Mouse (Mus musculus) kidney, postnatal 0 days (tissue): Measurements from ENCODE around the gene H3f3b. TPM values are rescaled to one million over a fixed set of nuclear protein-coding genes. Genes with fewer than 3 reads are reported as not detected.
A peak's percentile ranks its signal among the peaks of the same experiment; 100 is the strongest.

Experiments used
- ATAC-seq: fragments of 200-750 bp; cut with Nextera tagmentation; replicated peaks from 2 replicates; pipeline ENCODE4 v1.8.0; 2017; ENCODE audit warnings: low read depth, moderate number of reproducible peaks, moderate TSS enrichment, moderate library complexity; ENCODE audit not compliant: low FRiP score
- DNase-seq: peaks from one replicate; pipeline ENCODE4 v3.0.0-alpha.2; 2016; ENCODE audit warnings: low spot score
- H3K27ac ChIP-seq: fragments of 300-500 bp; sonication (generic); 2 replicates; pipeline ENCODE4 v1.5.1; 2014; ENCODE audit warnings: mild to moderate bottlenecking
- H3K27me3 ChIP-seq: fragments of 300-500 bp; sonication (generic); 2 replicates; pipeline ENCODE4 v1.6.1; 2014; ENCODE audit warnings: low read length, mixed read lengths; ENCODE audit not compliant: insufficient read depth
- H3K36me3 ChIP-seq: fragments of 300-500 bp; sonication (generic); 2 replicates; pipeline ENCODE4 v1.6.1; 2014; ENCODE audit warnings: low read length, mixed read lengths; ENCODE audit not compliant: insufficient read depth
- H3K4me1 ChIP-seq: fragments of 300-500 bp; sonication (generic); replicated peaks from 2 replicates; pipeline ENCODE4 v1.6.1; 2014; ENCODE audit warnings: antibody characterized with exemption, low read length, mixed read lengths; ENCODE audit not compliant: insufficient read depth
- H3K4me2 ChIP-seq: fragments of 300-500 bp; sonication (generic); 2 replicates; pipeline ENCODE4 v1.6.1; 2014; ENCODE audit warnings: mild to moderate bottlenecking, low read length, moderate library complexity, mixed read lengths
- H3K4me3 ChIP-seq: fragments of 300-500 bp; sonication (generic); replicated peaks from 2 replicates; pipeline ENCODE4 v1.5.1; 2014; ENCODE audit warnings: low read depth, low read length
- H3K9ac ChIP-seq: fragments of 300-500 bp; sonication (generic); 2 replicates; pipeline ENCODE4 v1.6.1; 2014; ENCODE audit warnings: low read depth, low read length
- H3K9me3 ChIP-seq: fragments of 300-500 bp; sonication (generic); replicated peaks from 2 replicates; pipeline ENCODE4 v1.6.1; 2016; ENCODE audit warnings: low read length, inconsistent platforms, mixed read lengths
- CTCF ChIP-seq: IDR thresholded peaks from 2 replicates; pipeline ENCODE4 v1.5.1; 2016; ENCODE audit warnings: antibody characterized with exemption, low read depth, mild to moderate bottlenecking, moderate library complexity
- WGBS: fragments of 180-500 bp; shearing (Covaris S2); extraction: QIAGEN DNeasy Blood & Tissue Kit; methylation state at CpG from one replicate; pipeline ENCODE4 v1.1.7; 2014; 5-methylcytosine and 5-hydroxymethylcytosine counted together
- polyA plus RNA-seq: library from polyadenylated mRNA; unstranded; fragments of >200 nt; fragmentation: Nextera tagmentation; extraction: Ambion mirVana; gene quantifications from 2 replicates; pipeline ENCODE4 v1.2.1, GENCODE M21; 2015

The H3f3b gene
- polyA plus RNA-seq, 1 experiment from 2014 or later = 1,980 TPM

GRCm38 (mm10) chr11:116000607-116001006 is 27.2 kb downstream of the H3f3b start:
- TF ChIP-seq CTCF = no peak
- H3K27me3 ChIP-seq = no peaks in the 10 kb centered on the region; the same call in 1 of the 2 replicates
- no peaks in the 10 kb centered on the region for H3K36me3 ChIP-seq
- no peak overlapping the region for H3K27ac ChIP-seq
- ATAC-seq (peak; percentile 8; the same call in 1 of the 2 replicates), DNase-seq (no peak)
- H3K9me3 ChIP-seq = no peaks in the 10 kb centered on the region
- H3K9ac ChIP-seq = no peak overlapping the region
- WGBS = 44% methylated on average over 10 of the region's 10 CpGs
- no peak overlapping the region for H3K4me2 ChIP-seq
- no peak overlapping the region for H3K4me3 ChIP-seq
- H3K4me1 ChIP-seq = peaks cover 13% of the 10 kb centered on the region; the same call in 1 of the 2 replicates

DNA sequence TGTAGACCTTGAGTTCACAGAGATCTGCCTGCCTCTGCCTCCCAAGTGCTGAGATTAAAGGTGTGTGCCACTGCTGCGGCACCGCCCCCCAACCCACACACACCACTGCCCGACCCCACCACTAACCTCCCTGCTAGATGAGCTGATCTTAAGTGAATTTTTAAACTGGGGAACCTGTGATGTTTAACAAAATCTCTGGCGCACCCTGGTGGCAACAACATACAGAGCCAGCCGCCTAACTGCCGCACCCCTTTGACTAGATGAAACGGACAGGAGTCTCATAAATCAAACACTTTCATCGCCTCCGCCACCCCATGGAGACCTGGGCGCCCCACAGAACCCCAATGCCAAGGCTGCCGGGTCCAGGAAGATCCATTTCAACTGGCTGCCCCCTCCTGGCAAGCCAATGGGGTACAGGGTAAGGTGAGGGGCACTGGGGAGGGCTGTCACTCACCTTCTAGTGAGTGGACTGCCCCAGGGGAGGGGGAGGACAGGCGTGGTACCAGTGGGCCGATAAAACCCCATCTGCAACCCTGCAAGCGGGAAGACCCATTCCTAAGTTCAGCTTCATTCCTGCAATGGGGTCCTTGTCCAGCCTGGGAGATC is 28.1 kb downstream of the H3f3b start:
- Histone ChIP-seq H3K36me3 (no peaks in the 10 kb centered on the region), H3K9ac (no peak overlapping the region), H3K4me3 (no peak overlapping the region), H3K27me3 (no peaks in the 10 kb centered on the region; the same call in 1 of the 2 replicates), H3K27ac (no peak overlapping the region), H3K4me2 (peak overlapping the region; percentile 18; the same call in 1 of the 2 replicates), H3K4me1 (0 out of 2 replicates have a peak, but pooled peaks cover 8% of the 10 kb centered on the region), H3K9me3 (no peaks in the 10 kb centered on the region)
- WGBS = 13% methylated on average over 14 of the region's 14 CpGs
- ATAC-seq (0 out of 2 replicates have a peak, but pooled peaks have one; percentile 17), DNase-seq (peak; percentile 87)
- TF ChIP-seq CTCF = peak; percentile 78

GRCm38 (mm10) chr11:115999027-115999426 is 28.7 kb downstream of the H3f3b start:
- Histone ChIP-seq H3K4me2 (no peak overlapping the region), H3K9me3 (no peaks in the 10 kb centered on the region), H3K4me1 (0 out of 2 replicates have a peak, but pooled peaks cover 2% of the 10 kb centered on the region), H3K4me3 (no peak overlapping the region), H3K27me3 (no peaks in the 10 kb centered on the region; the same call in 1 of the 2 replicates), H3K36me3 (no peaks in the 10 kb centered on the region), H3K9ac (no peak overlapping the region), H3K27ac (no peak overlapping the region)
- no peak for TF ChIP-seq CTCF
- WGBS = 53% methylated on average over 7 of the region's 7 CpGs
- DNase-seq = no peak
- ATAC-seq = no peak

- WGBS = 77% methylated on average over 5 of the region's 5 CpGs
- no peaks in the 10 kb centered on the region for H3K9me3 ChIP-seq
Observed at GRCm38 (mm10) chr11:115997662-115998061, 30.1 kb downstream of the H3f3b start.

DNA sequence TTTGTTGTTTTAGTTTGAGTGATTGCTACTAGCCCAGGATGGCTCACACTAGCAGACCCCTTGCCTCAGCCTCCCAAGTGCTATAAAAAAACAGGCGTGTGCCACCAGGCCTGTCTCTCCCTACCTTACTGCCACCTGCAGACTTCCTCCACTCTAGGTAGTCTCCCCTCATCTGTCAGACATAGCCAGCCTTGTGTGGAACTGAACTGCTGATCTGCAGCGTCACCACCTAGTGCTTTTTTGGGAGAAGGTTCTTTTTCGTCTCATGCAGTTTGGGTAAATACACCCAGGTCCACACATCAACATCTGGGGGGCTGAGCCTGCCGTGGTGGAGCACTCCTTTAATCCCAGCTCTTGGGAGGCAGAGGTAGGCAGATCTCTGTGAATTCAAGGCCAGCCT is 30.7 kb downstream of the H3f3b start:
- Histone ChIP-seq H3K27me3 (no peaks in the 10 kb centered on the region; the same call in 1 of the 2 replicates), H3K36me3 (no peaks in the 10 kb centered on the region), H3K9me3 (no peaks in the 10 kb centered on the region), H3K27ac (no peak overlapping the region), H3K4me3 (no peak overlapping the region), H3K4me2 (no peak overlapping the region), H3K4me1 (no peaks in the 10 kb centered on the region), H3K9ac (no peak overlapping the region)
- ATAC-seq (no peak), DNase-seq (no peak)
- WGBS = 79% methylated on average over 4 of the region's 4 CpGs
- TF ChIP-seq CTCF = no peak

More at GRCm38 (mm10) chr11:115997662-115998061, 30.1 kb downstream of the H3f3b start:
- Histone ChIP-seq H3K36me3 (no peaks in the 10 kb centered on the region), H3K9ac (no peak overlapping the region), H3K4me1 (no peaks in the 10 kb centered on the region), H3K27ac (no peak overlapping the region), H3K27me3 (no peaks in the 10 kb centered on the region; the same call in 1 of the 2 replicates), H3K4me2 (no peak overlapping the region), H3K4me3 (no peak overlapping the region)
- TF ChIP-seq CTCF = no peak
- ATAC-seq (no peak), DNase-seq (no peak)

- Histone ChIP-seq H3K27ac (no peak overlapping the region), H3K9me3 (no peaks in the 10 kb centered on the region), H3K4me2 (no peak overlapping the region), H3K27me3 (no peaks in the 10 kb centered on the region; the same call in 1 of the 2 replicates), H3K36me3 (no peaks in the 10 kb centered on the region), H3K4me3 (no peak overlapping the region), H3K4me1 (no peaks in the 10 kb centered on the region), H3K9ac (no peak overlapping the region)
- no peak for ATAC-seq
- TF ChIP-seq CTCF = no peak
- 93% methylated on average over 3 of the region's 3 CpGs for WGBS
- DNase-seq = no peak
Observed at GRCm38 (mm10) chr11:115995256-115995655, 32.5 kb downstream of the H3f3b start.

DNA sequence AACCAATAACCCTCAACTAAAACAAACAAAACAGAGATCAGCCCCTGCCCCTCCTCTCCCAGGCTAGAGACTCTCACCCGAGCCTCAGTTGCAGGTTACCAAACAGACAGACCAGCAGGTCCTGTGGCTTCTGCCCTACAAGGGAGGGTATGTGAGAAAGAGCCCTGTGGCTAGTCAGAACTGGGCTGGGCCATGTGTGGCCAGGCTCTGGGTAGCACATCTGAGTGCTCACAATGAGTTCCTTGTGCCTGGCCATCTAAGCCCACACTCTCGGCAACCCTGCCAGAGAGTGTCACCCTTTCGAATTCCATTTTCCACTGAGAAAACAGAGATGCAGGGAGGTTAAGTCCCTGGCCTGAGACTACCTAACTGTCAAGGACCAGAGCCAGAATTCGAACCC is 35.7 kb downstream of the H3f3b start:
- Histone ChIP-seq H3K9me3 (no peaks in the 10 kb centered on the region), H3K9ac (no peak overlapping the region), H3K36me3 (no peaks in the 10 kb centered on the region), H3K4me2 (no peak overlapping the region), H3K27ac (no peak overlapping the region), H3K4me1 (no peaks in the 10 kb centered on the region), H3K27me3 (no peaks in the 10 kb centered on the region), H3K4me3 (no peak overlapping the region)
- ATAC-seq (no peak), DNase-seq (no peak)
- 71% methylated on average over 4 of the region's 4 CpGs for WGBS
- TF ChIP-seq CTCF = no peak
